Mouse (Mus musculus) forebrain, embryonic 12.5 days (tissue): ENCODE measurements at regions not wholly inside any gene's neighbourhood (a gene's known extent, or its start where the extent isn't known, plus 50 kb on each side); places are given as distances from the start of the nearest gene placed in this dataset.

Experiments used
- ATAC-seq: fragments of 200-750 bp; cut with Nextera tagmentation; 2 replicates; pipeline ENCODE4 v1.8.0; 2017; ENCODE audit warnings: moderate TSS enrichment; ENCODE audit not compliant: low FRiP score
- H3K27ac ChIP-seq: fragments of 300-500 bp; sonication (generic); 2 replicates; pipeline ENCODE4 v1.5.1; 2016; ENCODE audit warnings: mild to moderate bottlenecking
- H3K27me3 ChIP-seq: fragments of 300-500 bp; sonication (generic); 2 replicates; pipeline ENCODE4 v1.6.1; 2016; ENCODE audit warnings: mild to moderate bottlenecking
- H3K36me3 ChIP-seq: fragments of 300-500 bp; sonication (generic); replicated peaks from 2 replicates; pipeline ENCODE4 v1.6.1; 2016; ENCODE audit warnings: mild to moderate bottlenecking
- H3K4me1 ChIP-seq: fragments of 300-500 bp; sonication (generic); 2 replicates; pipeline ENCODE4 v1.6.1; 2016
- H3K4me2 ChIP-seq: fragments of 300-500 bp; sonication (generic); 2 replicates; pipeline ENCODE4 v1.6.1; 2016; ENCODE audit warnings: mild to moderate bottlenecking, moderate library complexity
- H3K4me3 ChIP-seq: fragments of 300-500 bp; sonication (generic); replicated peaks from 2 replicates; pipeline ENCODE4 v1.5.1; 2016; ENCODE audit warnings: mild to moderate bottlenecking
- H3K9ac ChIP-seq: fragments of 300-500 bp; sonication (generic); 2 replicates; pipeline ENCODE4 v1.6.1; 2016; ENCODE audit warnings: mild to moderate bottlenecking
- H3K9me3 ChIP-seq: fragments of 300-500 bp; sonication (generic); 2 replicates; pipeline ENCODE4 v1.6.1; 2016
- WGBS: fragments of 180-500 bp; shearing (Covaris S2); methylation state at CpG from one replicate; pipeline ENCODE4 v1.1.7; 2016; 5-methylcytosine and 5-hydroxymethylcytosine counted together

DNA sequence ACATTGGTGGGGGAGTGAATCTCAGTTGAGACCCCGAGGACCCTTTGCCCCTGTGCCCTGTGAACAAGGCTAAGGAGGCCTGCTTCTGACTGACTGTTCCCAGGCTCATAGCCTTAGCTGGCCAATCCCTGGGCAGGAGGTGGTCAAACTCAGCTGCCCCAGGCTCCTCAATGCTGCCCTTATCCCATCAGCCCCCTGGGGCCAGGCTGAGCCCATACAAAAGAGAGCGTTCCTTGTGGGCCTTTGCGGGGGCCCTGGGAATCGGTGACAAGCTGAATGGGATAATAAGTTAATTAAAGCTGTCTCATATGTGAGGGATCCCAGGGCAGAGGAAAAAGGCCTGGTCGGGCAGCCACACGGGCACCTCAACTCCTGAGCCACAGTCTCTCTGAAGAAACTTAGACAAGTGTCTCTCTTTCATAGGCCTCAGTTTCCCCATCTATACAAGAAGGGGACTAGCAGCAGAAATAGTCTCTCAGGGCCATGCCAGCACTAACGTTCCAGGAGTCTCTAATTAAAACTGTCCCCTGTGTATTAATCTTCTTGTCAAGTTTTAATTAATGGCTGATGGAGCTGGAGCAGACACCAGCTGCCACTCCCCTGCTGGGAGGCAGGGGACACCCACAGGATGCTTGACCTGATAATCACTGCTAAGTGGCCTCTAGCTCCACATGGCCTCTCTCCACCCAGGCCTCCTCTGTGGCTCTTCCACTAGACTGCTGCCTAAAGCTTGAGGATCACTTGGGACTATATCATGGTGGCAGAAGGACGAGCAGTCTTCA, 84.9 kb downstream of the Efnb1 start:
- Histone ChIP-seq H3K4me3 (no peak overlapping the region), H3K27ac (peak overlapping the region; percentile 50; the same call in 1 of the 2 replicates), H3K4me1 (peaks cover 54% of the 10 kb centered on the region), H3K9ac (no peak overlapping the region), H3K27me3 (peaks cover 94% of the 10 kb centered on the region), H3K36me3 (no peaks in the 10 kb centered on the region), H3K9me3 (no peaks in the 10 kb centered on the region), H3K4me2 (no peak overlapping the region)
- ATAC-seq: peak; percentile 34
- 30% methylated on average over 8 of the region's 8 CpGs for WGBS

GRCm38 (mm10) chrX:99218213-99218612, 82.3 kb downstream of the Efnb1 start:
- H3K9ac ChIP-seq: no peak overlapping the region
- H3K36me3 ChIP-seq: no peaks in the 10 kb centered on the region
- no peak overlapping the region for H3K4me3 ChIP-seq
- no peak overlapping the region for H3K27ac ChIP-seq
- peaks cover 71% of the 10 kb centered on the region for H3K4me1 ChIP-seq
- H3K9me3 ChIP-seq: no peaks in the 10 kb centered on the region
- peaks cover 91% of the 10 kb centered on the region for H3K27me3 ChIP-seq
- ATAC-seq: no peak
- H3K4me2 ChIP-seq: no peak overlapping the region
- 31% methylated on average over 7 of the region's 7 CpGs for WGBS

- Histone ChIP-seq H3K4me2 (peak overlapping the region; percentile 51), H3K27me3 (peaks cover 90% of the 10 kb centered on the region), H3K27ac (peak overlapping the region; percentile 75), H3K4me1 (peaks cover 74% of the 10 kb centered on the region), H3K9me3 (no peaks in the 10 kb centered on the region), H3K9ac (peak overlapping the region; percentile 61), H3K4me3 (peak overlapping the region; percentile 31), H3K36me3 (no peaks in the 10 kb centered on the region)
- 13% methylated on average over 58 of the region's 60 CpGs for WGBS
- peak; percentile 59 for ATAC-seq
These were observed 80.9 kb downstream of the Efnb1 start for GRCm38 (mm10) chrX:99216633-99217459.

- Histone ChIP-seq H3K36me3 (no peaks in the 10 kb centered on the region), H3K9ac (no peak overlapping the region), H3K4me3 (no peak overlapping the region), H3K27me3 (peaks cover 91% of the 10 kb centered on the region), H3K4me2 (no peak overlapping the region), H3K9me3 (no peaks in the 10 kb centered on the region), H3K4me1 (peaks cover 70% of the 10 kb centered on the region), H3K27ac (no peak overlapping the region)
- 65% methylated on average over 5 of the region's 5 CpGs for WGBS
- no peak for ATAC-seq
These were observed 80.0 kb downstream of the Efnb1 start for GRCm38 (mm10) chrX:99215931-99216330.

DNA sequence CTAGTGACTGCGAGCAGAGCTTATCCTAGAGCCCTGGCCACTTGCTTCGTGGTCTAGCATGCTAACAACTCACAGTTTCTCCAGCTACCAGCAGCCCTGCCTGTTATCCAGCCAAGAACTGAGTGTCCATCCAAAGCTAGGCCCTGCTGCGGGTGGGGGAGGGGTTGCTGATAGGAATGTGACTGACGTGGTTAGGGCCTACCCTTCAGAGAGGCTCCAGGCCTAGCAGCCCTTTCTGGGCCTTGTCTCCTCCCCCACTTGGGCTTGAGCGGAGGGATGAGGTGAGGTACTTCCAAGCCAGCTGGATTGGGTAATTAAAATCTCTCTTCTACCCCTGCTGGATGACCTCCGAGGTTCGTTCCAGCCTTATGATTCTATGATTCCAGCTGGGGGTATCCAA, 79.2 kb downstream of the Efnb1 start:
- ATAC-seq: no peak
- Histone ChIP-seq H3K4me3 (no peak overlapping the region), H3K4me2 (no peak overlapping the region), H3K27me3 (peaks cover 84% of the 10 kb centered on the region), H3K9me3 (no peaks in the 10 kb centered on the region), H3K9ac (no peak overlapping the region), H3K4me1 (peaks cover 62% of the 10 kb centered on the region), H3K36me3 (no peaks in the 10 kb centered on the region), H3K27ac (no peak overlapping the region)
- WGBS: 46% methylated on average over 7 of the region's 7 CpGs

DNA sequence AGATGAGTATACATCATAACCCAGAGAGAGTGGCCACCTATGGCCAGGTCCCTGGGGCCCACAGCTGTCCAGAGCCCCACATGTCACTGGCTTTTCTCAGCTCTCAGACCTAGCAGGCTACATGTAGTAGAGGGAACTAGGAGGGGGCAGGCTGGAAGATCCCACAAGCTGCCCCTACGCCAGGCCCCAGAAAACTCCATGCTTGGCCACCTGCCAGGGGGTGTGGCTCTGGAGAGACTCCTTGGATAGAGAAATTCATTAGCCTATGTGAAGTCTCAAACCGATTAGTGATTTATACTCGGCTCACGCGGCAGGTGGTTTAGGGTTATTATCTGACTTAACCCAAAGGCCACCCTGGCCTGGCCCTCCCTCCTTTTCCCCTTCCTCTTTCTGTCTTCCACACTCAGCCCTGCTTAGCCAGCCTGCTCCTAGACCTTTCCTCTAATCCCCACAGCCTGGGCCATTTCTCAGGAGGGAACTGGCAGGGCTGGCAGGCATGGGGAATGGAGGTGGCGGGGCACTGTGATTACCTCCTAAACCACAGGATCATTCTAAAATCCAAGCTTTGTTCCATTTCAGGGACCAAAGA, 77.7 kb downstream of the Efnb1 start:
- peak; percentile 68; the same call in 1 of the 2 replicates for ATAC-seq
- peaks cover 54% of the 10 kb centered on the region for H3K4me1 ChIP-seq

GRCm38 (mm10) chrX:99204077-99204476, 68.1 kb downstream of the Efnb1 start:
- WGBS: 81% methylated on average over 6 of the region's 6 CpGs
- no peaks in the 10 kb centered on the region for H3K9me3 ChIP-seq
- peaks cover 13% of the 10 kb centered on the region for H3K4me1 ChIP-seq
- peaks cover 88% of the 10 kb centered on the region for H3K27me3 ChIP-seq
- no peak for ATAC-seq
- no peak overlapping the region for H3K9ac ChIP-seq
- no peak overlapping the region for H3K27ac ChIP-seq
- no peak overlapping the region for H3K4me2 ChIP-seq
- no peaks in the 10 kb centered on the region for H3K36me3 ChIP-seq
- no peak overlapping the region for H3K4me3 ChIP-seq

More for the DNA sequence above, 77.7 kb downstream of the Efnb1 start:
- Histone ChIP-seq H3K9me3 (no peaks in the 10 kb centered on the region), H3K4me2 (no peak overlapping the region), H3K27me3 (peaks cover 79% of the 10 kb centered on the region), H3K4me3 (no peak overlapping the region), H3K36me3 (no peaks in the 10 kb centered on the region), H3K27ac (peak overlapping the region; percentile 59), H3K9ac (no peak overlapping the region)
- 30% methylated on average over 6 of the region's 6 CpGs for WGBS

- H3K9ac ChIP-seq: no peak overlapping the region
- peaks cover 35% of the 10 kb centered on the region for H3K4me1 ChIP-seq
- ATAC-seq: no peak
- no peak overlapping the region for H3K27ac ChIP-seq
- peaks cover 84% of the 10 kb centered on the region for H3K27me3 ChIP-seq
- no peak overlapping the region for H3K4me2 ChIP-seq
- H3K36me3 ChIP-seq: no peaks in the 10 kb centered on the region
- H3K9me3 ChIP-seq: no peaks in the 10 kb centered on the region
- no peak overlapping the region for H3K4me3 ChIP-seq
- WGBS: 73% methylated on average over 7 of the region's 7 CpGs
These were observed 65.2 kb downstream of the Efnb1 start for GRCm38 (mm10) chrX:99201081-99201480.

- no peak for ATAC-seq
- 56% methylated on average over 5 of the region's 5 CpGs for WGBS
- Histone ChIP-seq H3K27me3 (peaks cover 83% of the 10 kb centered on the region), H3K36me3 (no peaks in the 10 kb centered on the region), H3K4me1 (peaks cover 35% of the 10 kb centered on the region), H3K4me2 (0 out of 2 replicates have a peak overlapping the region, but pooled peaks have one; percentile 38), H3K9ac (0 out of 2 replicates have a peak overlapping the region, but pooled peaks have one; percentile 12), H3K9me3 (no peaks in the 10 kb centered on the region), H3K27ac (peak overlapping the region; percentile 95), H3K4me3 (no peak overlapping the region)
These were observed 63.7 kb downstream of the Efnb1 start for GRCm38 (mm10) chrX:99199669-99200068.

- 21% methylated on average over 29 of the region's 29 CpGs for WGBS
- H3K9ac ChIP-seq: peak overlapping the region; percentile 25; the same call in 1 of the 2 replicates
- H3K27me3 ChIP-seq: peaks cover 83% of the 10 kb centered on the region
- H3K36me3 ChIP-seq: no peaks in the 10 kb centered on the region
- H3K4me3 ChIP-seq: no peak overlapping the region; the same call in 1 of the 2 replicates
- peak overlapping the region; percentile 95 for H3K27ac ChIP-seq
- peaks cover 35% of the 10 kb centered on the region for H3K4me1 ChIP-seq
- no peaks in the 10 kb centered on the region for H3K9me3 ChIP-seq
- peak overlapping the region; percentile 38 for H3K4me2 ChIP-seq
- ATAC-seq: peak; percentile 89
These were observed 63.2 kb downstream of the Efnb1 start for GRCm38 (mm10) chrX:99198961-99199631.
